Mouse (Mus musculus): ENCODE data around the gene Auts2. TPM values are rescaled to one million over a fixed set of nuclear protein-coding genes. Genes with fewer than 3 reads are reported as not detected.

Gene Auts2
- polyA plus RNA-seq, 1 experiment from 2014 or later: 14.7 TPM

GRCm38 (mm10) chr5:131992268-131992667 is 550.9 kb downstream of the Auts2 start:
- WGBS: 76% methylated on average over 6 of the region's 6 CpGs
- H3K4me3 ChIP-seq (ENCODE audit: low read length): no peak overlapping the region

GRCm38 (mm10) chr5:131990532-131990931 is 552.6 kb downstream of the Auts2 start:
- no peak overlapping the region for H3K27ac ChIP-seq (ENCODE audit: low read length)
- 67% methylated on average over 1 of the region's 1 CpGs for whole genome bisulfite sequencing

More at GRCm38 (mm10) chr5:131992268-131992667, 550.9 kb downstream of the Auts2 start:
- H3K9ac ChIP-seq (ENCODE audit: low read depth, low read length): no peak overlapping the region
- H3K9me3 ChIP-seq (ENCODE audit: control insufficient read depth, low read length): no peaks in the 10 kb centered on the region; the same call in 1 of the 2 replicates
- H3K36me3 ChIP-seq (ENCODE audit: control insufficient read depth, insufficient read depth, low read length): no peaks in the 10 kb centered on the region
- no peak overlapping the region for H3K27ac ChIP-seq (ENCODE audit: low read length)
- ATAC-seq: no peak
- 0 out of 2 replicates have a peak, but pooled peaks cover 6% of the 10 kb centered on the region for H3K4me1 ChIP-seq (ENCODE audit: control insufficient read depth, insufficient read depth, low read length)
- H3K27me3 ChIP-seq (replicated peaks; ENCODE audit: control insufficient read depth, insufficient read depth, low read length): no peaks in the 10 kb centered on the region
- H3K4me2 ChIP-seq (ENCODE audit: low read depth, low read length): no peak overlapping the region

GRCm38 (mm10) chr5:131981451-131981850 is 561.7 kb downstream of the Auts2 start:
- no peaks in the 10 kb centered on the region for H3K36me3 ChIP-seq (ENCODE audit: control insufficient read depth, insufficient read depth, low read length)
- WGBS: 74% methylated on average over 3 of the region's 3 CpGs
- H3K27me3 ChIP-seq (replicated peaks; ENCODE audit: control insufficient read depth, insufficient read depth, low read length): no peaks in the 10 kb centered on the region
- H3K4me1 ChIP-seq (ENCODE audit: control insufficient read depth, insufficient read depth, low read length): peaks cover 3% of the 10 kb centered on the region; the same call in 1 of the 2 replicates
- no peak overlapping the region for H3K9ac ChIP-seq (ENCODE audit: low read depth, low read length)
- no peak overlapping the region for H3K4me3 ChIP-seq (ENCODE audit: low read length)
- no peak overlapping the region for H3K27ac ChIP-seq (ENCODE audit: low read length)
- H3K4me2 ChIP-seq (ENCODE audit: low read depth, low read length): no peak overlapping the region
- no peaks in the 10 kb centered on the region for H3K9me3 ChIP-seq (ENCODE audit: control insufficient read depth, low read length)
- ATAC-seq: no peak

More at GRCm38 (mm10) chr5:131990532-131990931, 552.6 kb downstream of the Auts2 start:
- H3K9ac ChIP-seq (ENCODE audit: low read depth, low read length): no peak overlapping the region
- no peak overlapping the region for H3K4me2 ChIP-seq (ENCODE audit: low read depth, low read length)
- no peak overlapping the region for H3K4me3 ChIP-seq (ENCODE audit: low read length)
- H3K4me1 ChIP-seq (ENCODE audit: control insufficient read depth, insufficient read depth, low read length): 0 out of 2 replicates have a peak, but pooled peaks cover 6% of the 10 kb centered on the region
- no peaks in the 10 kb centered on the region for H3K36me3 ChIP-seq (ENCODE audit: control insufficient read depth, insufficient read depth, low read length)
- no peaks in the 10 kb centered on the region; the same call in 1 of the 2 replicates for H3K9me3 ChIP-seq (ENCODE audit: control insufficient read depth, low read length)
- H3K27me3 ChIP-seq (replicated peaks; ENCODE audit: control insufficient read depth, insufficient read depth, low read length): no peaks in the 10 kb centered on the region
- peak; percentile 58; the same call in 1 of the 2 replicates for ATAC-seq

GRCm38 (mm10) chr5:131978939-131979338 is 564.2 kb downstream of the Auts2 start:
- ATAC-seq: no peak
- 61% methylated on average over 9 of the region's 9 CpGs for WGBS
- H3K36me3 ChIP-seq (ENCODE audit: control insufficient read depth, insufficient read depth, low read length): no peaks in the 10 kb centered on the region

GRCm38 (mm10) chr5:131977497-131977896 is 565.6 kb downstream of the Auts2 start:
- no peak overlapping the region for H3K4me3 ChIP-seq (ENCODE audit: low read length)
- WGBS: 65% methylated on average over 3 of the region's 3 CpGs
- H3K9me3 ChIP-seq (ENCODE audit: control insufficient read depth, low read length): no peaks in the 10 kb centered on the region
- H3K36me3 ChIP-seq (ENCODE audit: control insufficient read depth, insufficient read depth, low read length): no peaks in the 10 kb centered on the region
- no peak overlapping the region for H3K9ac ChIP-seq (ENCODE audit: low read depth, low read length)
- peaks cover 3% of the 10 kb centered on the region; the same call in 1 of the 2 replicates for H3K4me1 ChIP-seq (ENCODE audit: control insufficient read depth, insufficient read depth, low read length)
- ATAC-seq: no peak
- H3K27ac ChIP-seq (ENCODE audit: low read length): no peak overlapping the region
- no peak overlapping the region for H3K4me2 ChIP-seq (ENCODE audit: low read depth, low read length)
- H3K27me3 ChIP-seq (replicated peaks; ENCODE audit: control insufficient read depth, insufficient read depth, low read length): no peaks in the 10 kb centered on the region

More at GRCm38 (mm10) chr5:131978939-131979338, 564.2 kb downstream of the Auts2 start:
- H3K4me3 ChIP-seq (ENCODE audit: low read length): no peak overlapping the region
- H3K27ac ChIP-seq (ENCODE audit: low read length): no peak overlapping the region
- no peaks in the 10 kb centered on the region for H3K27me3 ChIP-seq (replicated peaks; ENCODE audit: control insufficient read depth, insufficient read depth, low read length)
- no peaks in the 10 kb centered on the region for H3K9me3 ChIP-seq (ENCODE audit: control insufficient read depth, low read length)
- no peak overlapping the region for H3K4me2 ChIP-seq (ENCODE audit: low read depth, low read length)
- H3K9ac ChIP-seq (ENCODE audit: low read depth, low read length): no peak overlapping the region
- peaks cover 3% of the 10 kb centered on the region; the same call in 1 of the 2 replicates for H3K4me1 ChIP-seq (ENCODE audit: control insufficient read depth, insufficient read depth, low read length)

- 80% methylated on average over 2 of the region's 2 CpGs for WGBS
- Histone ChIP-seq H3K4me2 (ENCODE audit: low read depth, low read length) (no peak overlapping the region), H3K9ac (ENCODE audit: low read depth, low read length) (no peak overlapping the region), H3K9me3 (ENCODE audit: control insufficient read depth, low read length) (no peaks in the 10 kb centered on the region), H3K36me3 (ENCODE audit: control insufficient read depth, insufficient read depth, low read length) (no peaks in the 10 kb centered on the region), H3K27me3 (replicated peaks; ENCODE audit: control insufficient read depth, insufficient read depth, low read length) (no peaks in the 10 kb centered on the region), H3K4me1 (ENCODE audit: control insufficient read depth, insufficient read depth, low read length) (no peaks in the 10 kb centered on the region), H3K27ac (ENCODE audit: low read length) (no peak overlapping the region), H3K4me3 (ENCODE audit: low read length) (no peak overlapping the region)
- ATAC-seq: no peak
Observed at GRCm38 (mm10) chr5:131971901-131972300, 571.2 kb downstream of the Auts2 start.

- H3K27ac ChIP-seq (ENCODE audit: low read length): no peak overlapping the region
- no peaks in the 10 kb centered on the region for H3K36me3 ChIP-seq (ENCODE audit: control insufficient read depth, insufficient read depth, low read length)
- no peaks in the 10 kb centered on the region for H3K9me3 ChIP-seq (ENCODE audit: control insufficient read depth, low read length)
- H3K4me3 ChIP-seq (ENCODE audit: low read length): no peak overlapping the region
- H3K9ac ChIP-seq (ENCODE audit: low read depth, low read length): no peak overlapping the region
- H3K4me2 ChIP-seq (ENCODE audit: low read depth, low read length): no peak overlapping the region
- no peaks in the 10 kb centered on the region for H3K27me3 ChIP-seq (replicated peaks; ENCODE audit: control insufficient read depth, insufficient read depth, low read length)
- 93% methylated on average over 6 of the region's 6 CpGs for WGBS
- no peaks in the 10 kb centered on the region for H3K4me1 ChIP-seq (ENCODE audit: control insufficient read depth, insufficient read depth, low read length)
- ATAC-seq: no peak
Observed at GRCm38 (mm10) chr5:131965499-131965898, 577.6 kb downstream of the Auts2 start.

- 90% methylated on average over 4 of the region's 4 CpGs for WGBS
- H3K27ac ChIP-seq (ENCODE audit: low read length): no peak overlapping the region
- H3K4me2 ChIP-seq (ENCODE audit: low read depth, low read length): no peak overlapping the region
- no peak for ATAC-seq
- H3K27me3 ChIP-seq (replicated peaks; ENCODE audit: control insufficient read depth, insufficient read depth, low read length): no peaks in the 10 kb centered on the region
- no peaks in the 10 kb centered on the region for H3K36me3 ChIP-seq (ENCODE audit: control insufficient read depth, insufficient read depth, low read length)
- no peaks in the 10 kb centered on the region for H3K4me1 ChIP-seq (ENCODE audit: control insufficient read depth, insufficient read depth, low read length)
- H3K9ac ChIP-seq (ENCODE audit: low read depth, low read length): no peak overlapping the region
- no peaks in the 10 kb centered on the region for H3K9me3 ChIP-seq (ENCODE audit: control insufficient read depth, low read length)
- no peak overlapping the region for H3K4me3 ChIP-seq (ENCODE audit: low read length)
Observed at GRCm38 (mm10) chr5:131963565-131963964, 579.6 kb downstream of the Auts2 start.

GRCm38 (mm10) chr5:131961859-131962258 is 581.3 kb downstream of the Auts2 start:
- Histone ChIP-seq H3K9ac (ENCODE audit: low read depth, low read length) (no peak overlapping the region), H3K4me3 (ENCODE audit: low read length) (no peak overlapping the region), H3K9me3 (ENCODE audit: control insufficient read depth, low read length) (no peaks in the 10 kb centered on the region), H3K27me3 (replicated peaks; ENCODE audit: control insufficient read depth, insufficient read depth, low read length) (no peaks in the 10 kb centered on the region), H3K36me3 (ENCODE audit: control insufficient read depth, insufficient read depth, low read length) (no peaks in the 10 kb centered on the region), H3K27ac (ENCODE audit: low read length) (no peak overlapping the region), H3K4me2 (ENCODE audit: low read depth, low read length) (no peak overlapping the region), H3K4me1 (ENCODE audit: control insufficient read depth, insufficient read depth, low read length) (no peaks in the 10 kb centered on the region)
- WGBS: 70% methylated on average over 2 of the region's 2 CpGs
- no peak for ATAC-seq

GRCm38 (mm10) chr5:131960432-131960831 is 582.7 kb downstream of the Auts2 start:
- H3K9ac ChIP-seq (ENCODE audit: low read depth, low read length): no peak overlapping the region
- peak; percentile 76 for ATAC-seq
- H3K4me1 ChIP-seq (ENCODE audit: control insufficient read depth, insufficient read depth, low read length): no peaks in the 10 kb centered on the region
- no peak overlapping the region for H3K27ac ChIP-seq (ENCODE audit: low read length)
- H3K36me3 ChIP-seq (ENCODE audit: control insufficient read depth, insufficient read depth, low read length): no peaks in the 10 kb centered on the region
- no peaks in the 10 kb centered on the region for H3K27me3 ChIP-seq (replicated peaks; ENCODE audit: control insufficient read depth, insufficient read depth, low read length)
- no peak overlapping the region for H3K4me2 ChIP-seq (ENCODE audit: low read depth, low read length)
- H3K4me3 ChIP-seq (ENCODE audit: low read length): no peak overlapping the region
- no peaks in the 10 kb centered on the region for H3K9me3 ChIP-seq (ENCODE audit: control insufficient read depth, low read length)
